Mouse (Mus musculus): ENCODE measurements around the gene Uqcrfs1.

- TF ChIP-seq POLR2A (IDR thresholded peaks at IDR 0.05; ENCODE audit: insufficient read depth, low read depth, low read length) (no peak), CTCF (IDR thresholded peaks at IDR 0.05) (no peak)
These were observed 21.2 kb downstream of the Uqcrfs1 start for GRCm38 (mm10) chr13:30523971-30524370.
